Mouse (Mus musculus) activated CD4-positive, CD25-positive, alpha-beta regulatory T cell, adult 4 months (primary cell): ENCODE measurements around the gene Gfra1. TPM values are rescaled to one million over a fixed set of nuclear protein-coding genes. Genes with fewer than 3 reads are reported as not detected.

Experiments used
- ATAC-seq: one replicate; pipeline ENCODE4 v1.8.0; 2017
- polyA plus RNA-seq, 2 experiments: library from polyadenylated mRNA; unstranded; fragments of 100-300 nt; shearing (Covaris generic); gene quantifications; one replicate each; pipeline ENCODE4 v1.2.1; 2017

Gfra1 gene
- polyA plus RNA-seq, 2 experiments from 2014 or later = 0.22 to 0.44 TPM

GRCm38 (mm10) chr19:58441246-58441645 is 14.5 kb downstream of the Gfra1 start:
- ATAC-seq = no peak

GRCm38 (mm10) chr19:58438762-58439161 is 16.9 kb downstream of the Gfra1 start:
- no peak for ATAC-seq

- ATAC-seq = no peak
Measured at GRCm38 (mm10) chr19:58437441-58438071, 18.2 kb downstream of the Gfra1 start.

GRCm38 (mm10) chr19:58436874-58437273 is 18.8 kb downstream of the Gfra1 start:
- ATAC-seq = no peak

- ATAC-seq = no peak
Measured at GRCm38 (mm10) chr19:58435877-58436276, 19.8 kb downstream of the Gfra1 start.

GRCm38 (mm10) chr19:58432840-58433239 is 22.9 kb downstream of the Gfra1 start:
- ATAC-seq = no peak

GRCm38 (mm10) chr19:58428546-58428945 is 27.2 kb downstream of the Gfra1 start:
- ATAC-seq = no peak

- ATAC-seq = no peak
Measured at GRCm38 (mm10) chr19:58427348-58427747, 28.4 kb downstream of the Gfra1 start.

GRCm38 (mm10) chr19:58424928-58425327 is 30.8 kb downstream of the Gfra1 start:
- ATAC-seq = no peak

GRCm38 (mm10) chr19:58424179-58424578 is 31.5 kb downstream of the Gfra1 start:
- ATAC-seq = no peak

- ATAC-seq = no peak
Measured at GRCm38 (mm10) chr19:58422916-58423493, 32.7 kb downstream of the Gfra1 start.

- no peak for ATAC-seq
Measured at GRCm38 (mm10) chr19:58419685-58420084, 36.0 kb downstream of the Gfra1 start.

GRCm38 (mm10) chr19:58419278-58419677 is 36.4 kb downstream of the Gfra1 start:
- no peak for ATAC-seq

- ATAC-seq = no peak
Measured at GRCm38 (mm10) chr19:58415173-58415572, 40.5 kb downstream of the Gfra1 start.

GRCm38 (mm10) chr19:58414733-58415132 is 41.0 kb downstream of the Gfra1 start:
- no peak for ATAC-seq

- ATAC-seq = no peak
Measured at GRCm38 (mm10) chr19:58413290-58413689, 42.4 kb downstream of the Gfra1 start.

GRCm38 (mm10) chr19:58412811-58413210 is 42.9 kb downstream of the Gfra1 start:
- ATAC-seq = no peak

GRCm38 (mm10) chr19:58406726-58407125 is 49.0 kb downstream of the Gfra1 start:
- no peak for ATAC-seq

GRCm38 (mm10) chr19:58400224-58400623 is 55.5 kb downstream of the Gfra1 start:
- no peak for ATAC-seq

- ATAC-seq = no peak
Measured at GRCm38 (mm10) chr19:58399166-58399565, 56.5 kb downstream of the Gfra1 start.

- no peak for ATAC-seq
Measured at GRCm38 (mm10) chr19:58396604-58396984, 59.1 kb downstream of the Gfra1 start.

- ATAC-seq = no peak
Measured at GRCm38 (mm10) chr19:58395785-58396603, 59.7 kb downstream of the Gfra1 start.

GRCm38 (mm10) chr19:58393121-58393520 is 62.6 kb downstream of the Gfra1 start:
- no peak for ATAC-seq

GRCm38 (mm10) chr19:58391796-58392195 is 63.9 kb downstream of the Gfra1 start:
- ATAC-seq = no peak
